Mouse (Mus musculus) spleen, adult 18-20 months (tissue): ENCODE data around the gene Camkk2.

Source experiments
- DNase-seq, 2 experiments: peaks; one replicate each; pipeline ENCODE4 v3.0.0; 2022; ENCODE audit warnings: mixed read lengths in 2 of 2

Gene Camkk2

GRCm38 (mm10) chr5:122733881-122734280 is 45.3 kb downstream of the Camkk2 start:
- DNase-seq, result no peak

GRCm38 (mm10) chr5:122731991-122732673 is 47.1 kb downstream of the Camkk2 start:
- peak in 1 of 2 experiments; percentile 21 for DNase-seq

- peak; percentile 50 to 77 for DNase-seq
Observed at GRCm38 (mm10) chr5:122731321-122731720, 47.9 kb downstream of the Camkk2 start.

- no peak for DNase-seq
Observed at GRCm38 (mm10) chr5:122730776-122731175, 48.4 kb downstream of the Camkk2 start.

- DNase-seq, result no peak
Observed at GRCm38 (mm10) chr5:122727096-122727495, 52.1 kb downstream of the Camkk2 start.

GRCm38 (mm10) chr5:122726595-122726994 is 52.6 kb downstream of the Camkk2 start:
- DNase-seq, result no peak

- DNase-seq, result peak in 1 of 2 experiments; percentile 64
Observed at GRCm38 (mm10) chr5:122726068-122726467, 53.1 kb downstream of the Camkk2 start.

- DNase-seq, result no peak
Observed at GRCm38 (mm10) chr5:122725453-122725852, 53.8 kb downstream of the Camkk2 start.

- DNase-seq, result no peak
Observed at GRCm38 (mm10) chr5:122719168-122719567, 60.0 kb downstream of the Camkk2 start.

GRCm38 (mm10) chr5:122718400-122718799 is 60.8 kb downstream of the Camkk2 start:
- DNase-seq, result no peak

GRCm38 (mm10) chr5:122716793-122717192 is 62.4 kb downstream of the Camkk2 start:
- no peak for DNase-seq

- no peak for DNase-seq
Observed at GRCm38 (mm10) chr5:122715723-122716122, 63.5 kb downstream of the Camkk2 start.

- no peak for DNase-seq
Observed at GRCm38 (mm10) chr5:122708819-122709218, 70.4 kb downstream of the Camkk2 start.

- DNase-seq, result peak; percentile 84 to 86
Observed at GRCm38 (mm10) chr5:122707276-122708181, 71.7 kb downstream of the Camkk2 start, which contains the start of gene P2rx4. P2rx4 (plus strand) TSS chr5:122707544.

- DNase-seq, result no peak
Observed at GRCm38 (mm10) chr5:122706917-122707275, 72.3 kb downstream of the Camkk2 start.

- DNase-seq, result no peak
Observed at GRCm38 (mm10) chr5:122705174-122705573, 74.0 kb downstream of the Camkk2 start.

- no peak for DNase-seq
Observed at GRCm38 (mm10) chr5:122704571-122704970, 74.6 kb downstream of the Camkk2 start.

- no peak for DNase-seq
Observed at GRCm38 (mm10) chr5:122703574-122703973, 75.6 kb downstream of the Camkk2 start.

GRCm38 (mm10) chr5:122702156-122702555 is 77.1 kb downstream of the Camkk2 start:
- no peak for DNase-seq

- no peak for DNase-seq
Observed at GRCm38 (mm10) chr5:122700837-122701212, 78.4 kb downstream of the Camkk2 start.

- no peak for DNase-seq
Observed at GRCm38 (mm10) chr5:122700109-122700836, 78.9 kb downstream of the Camkk2 start.

- DNase-seq, result no peak
Observed at GRCm38 (mm10) chr5:122698701-122699060, 80.5 kb downstream of the Camkk2 start.

GRCm38 (mm10) chr5:122698041-122698700 is 81.0 kb downstream of the Camkk2 start:
- no peak for DNase-seq
